Mouse (Mus musculus): Measurements from ENCODE around the gene 1700015F17Rik.

GRCm38 (mm10) chr5:5392786-5393185 lies 86.2 kb downstream of the 1700015F17Rik start:
- TF ChIP-seq POLR2A (IDR thresholded peaks at IDR 0.05; ENCODE audit: extremely low read depth, insufficient read depth, low read length) (no peak), CTCF (IDR thresholded peaks at IDR 0.05; ENCODE audit: extremely low read depth, insufficient read depth, low read length) (no peak)

Measured in cortical plate, adult 2 months (tissue).